Mouse (Mus musculus) thymus, adult 2 months (tissue): Measurements from ENCODE around the gene Rtl8c. TPM values are rescaled to one million over a fixed set of nuclear protein-coding genes. Genes with fewer than 3 reads are reported as not detected.
"Not testable (repeated sequence)": the region's sequence is repeated elsewhere in the genome, so short reads cannot be mapped to it uniquely, and the experiment has no call there.

ENCODE experiments used
- DNase-seq: peaks from one replicate; pipeline ENCODE4 v3.0.0; 2021
- H3K27ac ChIP-seq: fragments of 200-500 bp; 2 replicates; pipeline ENCODE4 v1.5.1; 2012; ENCODE audit warnings: low read length, control low read depth; ENCODE audit not compliant: control insufficient read depth, insufficient read depth
- H3K27me3 ChIP-seq: fragments of 200-500 bp; 2 replicates; pipeline ENCODE4 v1.6.1; 2012; ENCODE audit warnings: mild to moderate bottlenecking, low read length, moderate library complexity, mixed read lengths; ENCODE audit not compliant: control insufficient read depth, insufficient read depth
- H3K36me3 ChIP-seq: fragments of 200-500 bp; 2 replicates; pipeline ENCODE4 v1.6.1; 2012; ENCODE audit warnings: mild to moderate bottlenecking, low read length, moderate library complexity; ENCODE audit not compliant: control insufficient read depth, insufficient read depth
- H3K4me1 ChIP-seq: fragments of 200-500 bp; replicated peaks from 2 replicates; pipeline ENCODE4 v1.6.1; 2012; ENCODE audit warnings: low read length; ENCODE audit not compliant: control insufficient read depth, insufficient read depth
- H3K4me3 ChIP-seq: fragments of 200-500 bp; 2 replicates; pipeline ENCODE4 v1.5.1; 2012; ENCODE audit warnings: mild to moderate bottlenecking, low read length, control low read depth, moderate library complexity; ENCODE audit not compliant: control insufficient read depth, insufficient read depth
- CTCF ChIP-seq: fragments of 200-500 bp; IDR thresholded peaks from 2 replicates; pipeline ENCODE4 v1.5.1; 2012; ENCODE audit warnings: mild to moderate bottlenecking, control low read depth, low read length, moderate library complexity, borderline replicate concordance; ENCODE audit not compliant: control insufficient read depth, poor library complexity, insufficient read depth; ENCODE audit errors: extremely low read depth
- POLR2A ChIP-seq: fragments of 200-500 bp; IDR thresholded peaks from 2 replicates; pipeline ENCODE4 v1.6.1; 2012; ENCODE audit warnings: mild to moderate bottlenecking, low read length, control low read depth, moderate library complexity; ENCODE audit not compliant: control insufficient read depth, poor library complexity, insufficient read depth; ENCODE audit errors: extremely low read depth
- WGBS: fragments of 180-500 bp; shearing (Covaris S2); methylation state at CpG from one replicate; pipeline ENCODE4 v1.1.7; 2018; 5-methylcytosine and 5-hydroxymethylcytosine counted together
- polyA plus RNA-seq: library from polyadenylated mRNA; depleted of rRNA; stranded (reverse); fragments of >200 nt; gene quantifications from 2 replicates; pipeline ENCODE4 v1.2.3, GENCODE M21; 2012; rRNA removed

Gene Rtl8c
- polyA plus RNA-seq, 1 experiment = 14.9 TPM

- WGBS = 0% methylated on average over 3 of the region's 3 CpGs
- no peak for TF ChIP-seq POLR2A
- TF ChIP-seq CTCF = no peak
- DNase-seq = peak; percentile 68
- Histone ChIP-seq H3K27me3 (no peaks in the 10 kb centered on the region), H3K36me3 (no peaks in the 10 kb centered on the region), H3K4me3 (no peak overlapping the region), H3K4me1 (peaks cover 2% of the 10 kb centered on the region), H3K27ac (no peak overlapping the region)
These were observed 2.7 kb downstream of the Rtl8c start for GRCm38 (mm10) chrX:53610571-53610970.

- not testable (repeated sequence) for H3K27ac ChIP-seq, H3K4me3 ChIP-seq, H3K4me1 ChIP-seq, H3K27me3 ChIP-seq, H3K36me3 ChIP-seq, DNase-seq
These were observed 3.6 kb downstream of the Rtl8c start for GRCm38 (mm10) chrX:53611395-53611794.

- H3K4me3 ChIP-seq, H3K36me3 ChIP-seq, H3K27me3 ChIP-seq, H3K4me1 ChIP-seq, DNase-seq, H3K27ac ChIP-seq: not testable (repeated sequence)
- WGBS = 66% methylated on average over 3 of the region's 3 CpGs
These were observed 30.3 kb downstream of the Rtl8c start for GRCm38 (mm10) chrX:53638107-53638506.

- H3K4me3 ChIP-seq = not testable (repeated sequence)
These were observed 34.8 kb downstream of the Rtl8c start for GRCm38 (mm10) chrX:53642604-53642979.

DNA sequence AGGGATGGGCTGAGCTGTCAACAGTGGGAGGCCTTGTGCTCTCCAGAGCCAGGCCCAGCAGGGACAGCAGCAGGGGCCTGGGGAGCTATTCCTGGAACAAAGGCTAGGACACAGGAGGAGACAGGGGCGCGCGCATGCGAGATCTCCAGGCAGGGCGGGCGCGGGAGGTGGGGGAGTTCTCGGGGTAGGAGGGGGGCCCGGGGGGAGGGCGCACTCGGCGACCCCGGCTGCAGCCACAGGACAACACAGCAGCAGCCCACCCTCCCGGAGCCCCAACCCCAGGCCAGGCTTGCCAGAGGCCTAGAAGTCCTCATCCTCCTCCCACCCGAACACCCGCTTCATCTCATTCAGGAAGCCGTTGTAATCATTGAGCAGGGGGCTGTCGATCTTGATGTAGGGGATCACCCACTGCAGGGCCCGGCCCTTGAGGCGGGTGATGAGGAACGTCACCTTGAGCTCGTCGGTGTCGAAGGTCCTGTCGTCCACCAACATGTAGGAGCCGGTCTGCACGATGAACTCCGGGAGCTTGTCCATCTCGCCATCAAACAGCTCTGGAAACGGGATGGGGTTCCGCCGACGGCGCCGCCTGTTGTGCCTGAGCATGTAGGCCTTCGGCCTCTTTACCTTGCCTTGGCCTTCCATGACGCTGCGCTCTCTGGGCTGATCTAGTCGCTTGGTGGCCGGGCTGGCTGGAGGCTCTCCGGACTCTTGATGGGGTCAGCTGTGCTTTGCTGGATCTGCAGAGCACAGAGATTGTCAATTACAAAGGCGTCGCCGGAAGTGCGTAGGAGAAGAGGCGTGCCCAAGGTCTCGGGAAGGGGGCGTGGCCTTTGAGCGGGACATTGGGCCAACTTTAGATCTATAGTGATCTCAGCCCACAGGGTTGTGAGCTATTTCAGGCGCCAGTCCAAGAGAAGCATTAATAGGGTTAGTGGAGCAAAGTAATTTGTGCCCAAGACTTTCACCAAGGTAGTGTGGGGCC lies 35.4 kb downstream of the Rtl8c start, which contains the start of gene Rtl8a:
Gene Rtl8a, minus strand, starts transcription at position 703 of the 982 bp plus-strand sequence.
- WGBS = 5% methylated on average over 11 of the region's 50 CpGs
- not testable (repeated sequence) for H3K27me3 ChIP-seq, H3K36me3 ChIP-seq, H3K27ac ChIP-seq, H3K4me1 ChIP-seq
- peak within 1 kb of the TSS; percentile 59 for H3K4me3 ChIP-seq
- peak; percentile 66 for DNase-seq

More at GRCm38 (mm10) chrX:53642604-53642979, 34.8 kb downstream of the Rtl8c start:
- H3K4me1 ChIP-seq, H3K27ac ChIP-seq, DNase-seq, H3K36me3 ChIP-seq, H3K27me3 ChIP-seq: not testable (repeated sequence)
- 85% methylated on average over 4 of the region's 4 CpGs for WGBS

GRCm38 (mm10) chrX:53645885-53646284 lies 38.1 kb downstream of the Rtl8c start:
- Histone ChIP-seq H3K27me3 (no peaks in the 10 kb centered on the region), H3K36me3 (no peaks in the 10 kb centered on the region), H3K4me1 (no peaks in the 10 kb centered on the region), H3K27ac (no peak overlapping the region), H3K4me3 (no peak overlapping the region)
- WGBS = 85% methylated on average over 6 of the region's 6 CpGs
- TF ChIP-seq CTCF = no peak
- TF ChIP-seq POLR2A = no peak
- DNase-seq = no peak

- not testable (repeated sequence) for H3K4me3 ChIP-seq, H3K27ac ChIP-seq, H3K27me3 ChIP-seq, H3K4me1 ChIP-seq, H3K36me3 ChIP-seq, DNase-seq
- 66% methylated on average over 4 of the region's 4 CpGs for WGBS
These were observed 45.1 kb downstream of the Rtl8c start for GRCm38 (mm10) chrX:53652917-53653316.

Other genes starting within 250 kb of the Rtl8c start
- gene Mospd1, start 237.5 kb upstream of the Rtl8c start, polyA plus RNA-seq = 2.3 and 3.0 TPM in 2 replicates
- gene Etd, start 173.1 kb upstream of the Rtl8c start, polyA plus RNA-seq = not detected in 2 replicates
- not detected in 2 replicates for gene Gm14597, start 947 bp downstream of the Rtl8c start, polyA plus RNA-seq
- 88.5 and 113 TPM in 2 replicates for gene Rtl8a, start 35.6 kb downstream of the Rtl8c start, polyA plus RNA-seq
- gene Rtl8b, start 62.4 kb downstream of the Rtl8c start, polyA plus RNA-seq = 103 and 115 TPM in 2 replicates
- gene 4930502E18Rik, start 116.8 kb downstream of the Rtl8c start, polyA plus RNA-seq = not detected in 2 replicates
- gene 1700013H16Rik, start 149.8 kb downstream of the Rtl8c start, polyA plus RNA-seq = not detected in 2 replicates
- gene Zfp36l3, start 168.4 kb downstream of the Rtl8c start, polyA plus RNA-seq = 0.29 and 0.34 TPM in 2 replicates
- gene Xlr, start 189.7 kb downstream of the Rtl8c start, polyA plus RNA-seq = 0.17 and 0.31 TPM in 2 replicates